Mouse (Mus musculus) adrenal gland, postnatal 36 days (tissue): ENCODE results near the gene Rnf103. TPM values are rescaled to one million over a fixed set of nuclear protein-coding genes. Genes with fewer than 3 reads are reported as not detected.
A peak's percentile ranks its signal among the peaks of the same experiment; 100 is the strongest.

Experiments used
- DNase-seq, 2 experiments: peaks; one replicate each; pipeline ENCODE4 v3.0.0; 2021; ENCODE audit warnings: mixed read lengths in 1 of 2
- total RNA-seq, 2 experiments: library from RNA; stranded (reverse); gene quantifications; 2 replicates each; pipeline ENCODE4 v1.2.3; 2021

The Rnf103 gene
- total RNA-seq, 2 experiments from 2014 or later = 37.1 to 37.6 TPM

- DNase-seq = no peak
Observed at GRCm38 (mm10) chr6:71492136-71492535, 1.6 kb upstream of the Rnf103 start.

GRCm38 (mm10) chr6:71492756-71493674 is 679 bp upstream of the Rnf103 start:
- no peak for DNase-seq

GRCm38 (mm10) chr6:71494341-71495020 is 787 bp downstream of the Rnf103 start:
- peak; percentile 64 to 71 for DNase-seq

- no peak for DNase-seq
Observed at GRCm38 (mm10) chr6:71500575-71500974, 6.9 kb downstream of the Rnf103 start.

GRCm38 (mm10) chr6:71503001-71503400 is 9.3 kb downstream of the Rnf103 start:
- DNase-seq = no peak

GRCm38 (mm10) chr6:71503670-71504069 is 10.0 kb downstream of the Rnf103 start:
- no peak for DNase-seq

- peak; percentile 18 to 22 for DNase-seq
Observed at GRCm38 (mm10) chr6:71504091-71504490, 10.4 kb downstream of the Rnf103 start.

- no peak for DNase-seq
Observed at GRCm38 (mm10) chr6:71505671-71506070, 12.0 kb downstream of the Rnf103 start.

GRCm38 (mm10) chr6:71519476-71519875 is 25.8 kb downstream of the Rnf103 start:
- DNase-seq = no peak

GRCm38 (mm10) chr6:71525556-71525955 is 31.9 kb downstream of the Rnf103 start:
- DNase-seq = peak in 1 of 2 experiments; percentile 8

- no peak for DNase-seq
Observed at GRCm38 (mm10) chr6:71527056-71527455, 33.4 kb downstream of the Rnf103 start.

GRCm38 (mm10) chr6:71527826-71528225 is 34.1 kb downstream of the Rnf103 start:
- DNase-seq = no peak

GRCm38 (mm10) chr6:71530176-71530575 is 36.5 kb downstream of the Rnf103 start:
- DNase-seq = no peak

GRCm38 (mm10) chr6:71537286-71537685 is 43.6 kb downstream of the Rnf103 start:
- peak; percentile 11 to 43 for DNase-seq

GRCm38 (mm10) chr6:71543686-71544499 is 50.2 kb downstream of the Rnf103 start, which contains the start of gene Chmp3:
Gene Chmp3 (plus strand): TSS chr6:71543797.
- DNase-seq = peak; percentile 97 to 98

- peak; percentile 51 to 67 for DNase-seq
Observed at GRCm38 (mm10) chr6:71555507-71555951, 61.8 kb downstream of the Rnf103 start.

- no peak for DNase-seq
Observed at GRCm38 (mm10) chr6:71556826-71557225, 63.1 kb downstream of the Rnf103 start.

Other genes with a start within 250 kb of the Rnf103 start
- gene Krcc1, start 222.2 kb upstream of the Rnf103 start, total RNA-seq = 10 to 100 TPM; 67.3 to 81.1 TPM
- gene Smyd1, start 171.7 kb upstream of the Rnf103 start, total RNA-seq = under 1 TPM in 1 of 2 experiments, not detected in 1; 0.20 TPM
- under 1 TPM; 0.23 to 0.26 TPM for gene Cd8b1, start 171.1 kb upstream of the Rnf103 start, total RNA-seq
- gene Cd8a, start 120.5 kb upstream of the Rnf103 start, total RNA-seq = not detected
- 10 to 100 TPM; 75.6 to 93.1 TPM for gene Rmnd5a, start 53.3 kb upstream of the Rnf103 start, total RNA-seq
- 100 to 1,000 TPM; 121 to 126 TPM for gene Chmp3, start 49.9 kb downstream of the Rnf103 start, total RNA-seq
- 10 to 100 TPM; 29.7 to 31.3 TPM for gene Kdm3a, start 139.1 kb downstream of the Rnf103 start, total RNA-seq
- 1 to 10 TPM; 5.0 to 7.1 TPM for gene Reep1, start 213.7 kb downstream of the Rnf103 start, total RNA-seq